Mouse (Mus musculus) MEL (cell line): ENCODE measurements around the gene Rpl31. TPM values are rescaled to one million over a fixed set of nuclear protein-coding genes. Genes with fewer than 3 reads are reported as not detected.

ENCODE experiments used
- DNase-seq: peaks from one replicate; pipeline ENCODE4 v3.0.0; 2011; ENCODE audit warnings: low read depth, low spot score
- H3K27ac ChIP-seq: 2 replicates; pipeline ENCODE4 v1.5.1; 2012; ENCODE audit warnings: low read depth, mild to moderate bottlenecking, control low read depth, low read length, moderate library complexity; ENCODE audit not compliant: control insufficient read depth
- H3K27me3 ChIP-seq, 2 experiments: fragments of 150-350 bp in 1 of 2; sonication (generic) in 1 of 2; 2 replicates each; pipeline ENCODE4 v1.6.1; 2012; ENCODE audit warnings: low read length in 2 of 2, mild to moderate bottlenecking in 2 of 2, improper control_type of control experiment in 1 of 2, moderate library complexity in 1 of 2; ENCODE audit not compliant: insufficient read depth in 2 of 2, control insufficient read depth in 1 of 2
- H3K36me3 ChIP-seq, 2 experiments: 2 replicates each; pipeline ENCODE4 v1.6.1; 2012 to 2014; ENCODE audit warnings: low read length in 2 of 2, improper control_type of control experiment in 1 of 2, inconsistent platforms in 1 of 2, mild to moderate bottlenecking in 1 of 2; ENCODE audit not compliant: insufficient read depth in 2 of 2, control insufficient read depth in 1 of 2
- H3K4me1 ChIP-seq, 2 experiments: fragments of 150-350 bp in 1 of 2; sonication (generic) in 1 of 2; 2 replicates each; pipeline ENCODE4 v1.6.1; 2012; ENCODE audit warnings: low read length in 2 of 2, improper control_type of control experiment in 1 of 2, mild to moderate bottlenecking in 1 of 2; ENCODE audit not compliant: insufficient read depth in 2 of 2, control insufficient read depth in 1 of 2
- H3K4me3 ChIP-seq, 2 experiments: fragments of 150-350 bp in 1 of 2; sonication (generic) in 1 of 2; 2 replicates each; pipeline ENCODE4 v1.5.1; 2012; ENCODE audit warnings: low read depth in 2 of 2, low read length in 2 of 2, mild to moderate bottlenecking in 2 of 2, moderate library complexity in 2 of 2, control low read depth in 1 of 2, improper control_type of control experiment in 1 of 2; ENCODE audit not compliant: control insufficient read depth in 1 of 2, insufficient read depth in 1 of 2
- H3K79me2 ChIP-seq: 2 replicates; pipeline ENCODE4 v1.6.1; 2012; ENCODE audit warnings: mild to moderate bottlenecking, low read length, moderate library complexity; ENCODE audit not compliant: control insufficient read depth, poor library complexity, insufficient read depth
- H3K9ac ChIP-seq: 2 replicates; pipeline ENCODE4 v1.6.1; 2012; ENCODE audit warnings: low read depth, mild to moderate bottlenecking, control low read depth, low read length, moderate library complexity; ENCODE audit not compliant: control insufficient read depth, poor library complexity, severe bottlenecking
- H3K9me3 ChIP-seq: fragments of 150-350 bp; sonication (generic); replicated peaks from 2 replicates; pipeline ENCODE4 v1.6.1; 2012; ENCODE audit warnings: mild to moderate bottlenecking, low read length, improper control_type of control experiment, moderate library complexity; ENCODE audit not compliant: insufficient read depth
- BHLHE40 ChIP-seq: IDR thresholded peaks from 2 replicates; pipeline ENCODE4 v1.6.1; 2012; ENCODE audit warnings: low read depth, mild to moderate bottlenecking, inconsistent platforms, low read length, improper control_type of control experiment, borderline replicate concordance
- CHD1 ChIP-seq: IDR thresholded peaks from 2 replicates; pipeline ENCODE4 v1.6.1; 2012; ENCODE audit warnings: low read depth, mild to moderate bottlenecking, inconsistent platforms, low read length, improper control_type of control experiment
- CTCF ChIP-seq, 3 experiments: IDR thresholded peaks in 2 of 3; conservative IDR thresholded peaks in 1 of 3; 2 replicates each; pipeline ENCODE4 v1.5.1; 2011 to 2012; ENCODE audit warnings: low read length in 3 of 3, low read depth in 2 of 3, mild to moderate bottlenecking in 2 of 3, improper control_type of control experiment in 1 of 3, inconsistent platforms in 1 of 3, mixed read lengths in 1 of 3, moderate library complexity in 1 of 3; ENCODE audit not compliant: control insufficient read depth in 1 of 3, insufficient read depth in 1 of 3, poor library complexity in 1 of 3, severe bottlenecking in 1 of 3
- ELF1 ChIP-seq: IDR thresholded peaks from 2 replicates; pipeline ENCODE4 v1.6.1; 2014; ENCODE audit warnings: low read depth, mild to moderate bottlenecking, inconsistent platforms, low read length, improper control_type of control experiment, moderate library complexity
- EP300 ChIP-seq, 2 experiments: IDR thresholded peaks; 2 replicates each; pipeline ENCODE4 v1.6.1; 2011; ENCODE audit warnings: improper control_type of control experiment in 2 of 2, low read length in 2 of 2, low read depth in 1 of 2, mild to moderate bottlenecking in 1 of 2
- GABPA ChIP-seq: IDR thresholded peaks from 2 replicates; pipeline ENCODE4 v1.6.1; 2012; ENCODE audit warnings: low read depth, mild to moderate bottlenecking, inconsistent platforms, low read length, improper control_type of control experiment, moderate library complexity
- HCFC1 ChIP-seq: IDR thresholded peaks from 2 replicates; pipeline ENCODE4 v1.6.1; 2012; ENCODE audit warnings: low read depth, mild to moderate bottlenecking, inconsistent platforms, low read length, improper control_type of control experiment, moderate library complexity
- JUND ChIP-seq: IDR thresholded peaks from 2 replicates; pipeline ENCODE4 v1.6.1; 2011; ENCODE audit warnings: low read depth, mild to moderate bottlenecking, improper control_type of control experiment, low read length
- MAFK ChIP-seq: IDR thresholded peaks from 2 replicates; pipeline ENCODE4 v1.6.1; 2011; ENCODE audit warnings: low read depth, mild to moderate bottlenecking, low read length, improper control_type of control experiment, borderline replicate concordance
- MAZ ChIP-seq: IDR thresholded peaks from 2 replicates; pipeline ENCODE4 v1.6.1; 2012; ENCODE audit warnings: low read depth, mild to moderate bottlenecking, inconsistent platforms, low read length, improper control_type of control experiment
- MXI1 ChIP-seq: IDR thresholded peaks from 2 replicates; pipeline ENCODE4 v1.6.1; 2011; ENCODE audit warnings: mild to moderate bottlenecking, low read depth, low read length, improper control_type of control experiment
- MYB ChIP-seq: IDR thresholded peaks from 2 replicates; pipeline ENCODE4 v1.6.1; 2011; ENCODE audit warnings: mild to moderate bottlenecking, low read depth, low read length, improper control_type of control experiment
- NELFE ChIP-seq: IDR thresholded peaks from 2 replicates; pipeline ENCODE4 v1.6.1; 2011; ENCODE audit warnings: low read depth, low read length, improper control_type of control experiment
- NRF1 ChIP-seq: IDR thresholded peaks from 2 replicates; pipeline ENCODE4 v1.6.1; 2014; ENCODE audit warnings: low read depth, mild to moderate bottlenecking, inconsistent platforms, low read length, improper control_type of control experiment, moderate library complexity; ENCODE audit not compliant: poor library complexity, insufficient read depth, severe bottlenecking
- POLR2AphosphoS2 ChIP-seq: IDR thresholded peaks from 2 replicates; pipeline ENCODE4 v1.6.1; 2011; ENCODE audit warnings: low read length, improper control_type of control experiment
- RCOR1 ChIP-seq: IDR thresholded peaks from 2 replicates; pipeline ENCODE4 v1.6.1; 2012; ENCODE audit warnings: low read depth, mild to moderate bottlenecking, inconsistent platforms, low read length, improper control_type of control experiment
- TAL1 ChIP-seq: IDR thresholded peaks from 2 replicates; pipeline ENCODE4 v1.6.1; 2012; ENCODE audit warnings: mild to moderate bottlenecking, inconsistent platforms, low read length, moderate library complexity, mixed read lengths
- TBP ChIP-seq: IDR thresholded peaks from 2 replicates; pipeline ENCODE4 v1.8.0; 2011; ENCODE audit warnings: low read depth, low read length, improper control_type of control experiment
- TCF12 ChIP-seq: IDR thresholded peaks from 2 replicates; pipeline ENCODE4 v1.6.1; 2014; ENCODE audit warnings: low read depth, mild to moderate bottlenecking, inconsistent platforms, low read length, improper control_type of control experiment, moderate library complexity
- UBTF ChIP-seq: IDR thresholded peaks from 2 replicates; pipeline ENCODE4 v1.6.1; 2012; ENCODE audit warnings: low read depth, mild to moderate bottlenecking, inconsistent platforms, low read length, improper control_type of control experiment, moderate library complexity, borderline replicate concordance; ENCODE audit not compliant: insufficient read depth
- USF1 ChIP-seq: IDR thresholded peaks from 2 replicates; pipeline ENCODE4 v1.6.1; 2014; ENCODE audit warnings: low read depth, mild to moderate bottlenecking, inconsistent platforms, low read length, improper control_type of control experiment, moderate library complexity
- ZC3H11A ChIP-seq: IDR thresholded peaks from 2 replicates; pipeline ENCODE4 v1.6.1; 2012; ENCODE audit warnings: low read depth, mild to moderate bottlenecking, inconsistent platforms, low read length, improper control_type of control experiment
- ZKSCAN1 ChIP-seq: IDR thresholded peaks from 2 replicates; pipeline ENCODE4 v1.6.1; 2012; ENCODE audit warnings: low read depth, mild to moderate bottlenecking, inconsistent platforms, low read length, improper control_type of control experiment, moderate library complexity
- ZMIZ1 ChIP-seq: IDR thresholded peaks from 2 replicates; pipeline ENCODE4 v1.6.1; 2012; ENCODE audit warnings: low read depth, mild to moderate bottlenecking, inconsistent platforms, low read length, improper control_type of control experiment, moderate library complexity
- polyA plus RNA-seq, 2 experiments: library from polyadenylated mRNA; stranded (reverse) in 1 of 2; unstranded in 1 of 2; fragments of >175 nt in 1 of 2; fragments of >200 nt in 1 of 2; gene quantifications; 2 replicates each; pipeline versions ENCODE4 v1.2.1 to v1.2.4; 2012; ENCODE audit warnings: low replicate concordance in 2 of 2, low read depth in 1 of 2; ENCODE audit not compliant: insufficient read length in 2 of 2, insufficient read depth in 1 of 2, missing spikeins in 1 of 2
- total RNA-seq: library from RNA; depleted of rRNA; stranded (reverse); fragments of 300-350 nt; gene quantifications from 2 replicates; pipeline ENCODE4 v1.2.3, GENCODE M21; 2012

Gene Rpl31
- total and polyA plus RNA-seq, 3 experiments = 848 to 2,111 TPM; not detected in 1

GRCm38 (mm10) chr1:39341807-39342206 is 25.8 kb upstream of the Rpl31 start:
- Histone ChIP-seq H3K9me3 (no peaks in the 10 kb centered on the region), H3K9ac (no peak overlapping the region), H3K27me3 (peaks cover 3 to 4% of the 10 kb centered on the region in 2 experiments; a peak in 3 of 4 replicates), H3K36me3 (peaks cover 0 to 7% of the 10 kb centered on the region in 2 experiments; a peak in 2 of 4 replicates), H3K4me3 (no peak overlapping the region), H3K27ac (no peak overlapping the region), H3K4me1 (peaks cover 0 to 7% of the 10 kb centered on the region in 2 experiments; a peak in 2 of 4 replicates), H3K79me2 (no peaks in the 10 kb centered on the region)
- DNase-seq = no peak
- TF ChIP-seq NELFE (no peak), JUND (no peak), NRF1 (no peak), ZKSCAN1 (no peak), ELF1 (no peak), MXI1 (no peak), POLR2AphosphoS2 (no peak), TAL1 (no peak), TBP (no peak), RCOR1 (no peak)

DNA sequence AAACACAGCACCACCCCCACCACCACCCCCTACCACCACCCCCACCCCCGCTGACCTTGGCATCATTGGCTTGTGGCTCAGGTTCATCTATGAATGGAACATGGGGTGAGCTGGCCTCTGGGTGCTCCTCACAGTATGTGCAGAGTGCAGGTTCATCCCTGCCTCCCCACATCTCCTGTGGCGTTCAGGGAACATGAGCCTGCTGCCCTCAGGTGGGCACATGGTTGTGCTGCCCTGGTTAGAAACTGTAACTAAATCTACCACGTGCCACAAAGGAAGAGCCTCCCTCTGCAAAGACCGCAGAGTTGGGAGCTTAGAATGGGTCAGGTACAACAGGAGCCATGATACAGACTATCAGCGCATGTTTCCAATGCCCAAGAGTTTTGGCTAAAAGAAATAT is 24.4 kb upstream of the Rpl31 start:
- TF ChIP-seq BHLHE40 = no peak
- no peak for TF ChIP-seq GABPA
- DNase-seq = no peak
- no peaks in the 10 kb centered on the region for H3K79me2 ChIP-seq
- H3K4me1 ChIP-seq = peaks cover 0 to 7% of the 10 kb centered on the region in 2 experiments; a peak in 2 of 4 replicates
- H3K27me3 ChIP-seq = peaks cover 2 to 3% of the 10 kb centered on the region in 2 experiments; a peak in 3 of 4 replicates
- H3K4me3 ChIP-seq = no peak overlapping the region
- H3K9ac ChIP-seq = no peak overlapping the region
- no peaks in the 10 kb centered on the region for H3K9me3 ChIP-seq
- no peak overlapping the region for H3K27ac ChIP-seq
- peaks cover 0 to 7% of the 10 kb centered on the region in 2 experiments; a peak in 2 of 4 replicates for H3K36me3 ChIP-seq

DNA sequence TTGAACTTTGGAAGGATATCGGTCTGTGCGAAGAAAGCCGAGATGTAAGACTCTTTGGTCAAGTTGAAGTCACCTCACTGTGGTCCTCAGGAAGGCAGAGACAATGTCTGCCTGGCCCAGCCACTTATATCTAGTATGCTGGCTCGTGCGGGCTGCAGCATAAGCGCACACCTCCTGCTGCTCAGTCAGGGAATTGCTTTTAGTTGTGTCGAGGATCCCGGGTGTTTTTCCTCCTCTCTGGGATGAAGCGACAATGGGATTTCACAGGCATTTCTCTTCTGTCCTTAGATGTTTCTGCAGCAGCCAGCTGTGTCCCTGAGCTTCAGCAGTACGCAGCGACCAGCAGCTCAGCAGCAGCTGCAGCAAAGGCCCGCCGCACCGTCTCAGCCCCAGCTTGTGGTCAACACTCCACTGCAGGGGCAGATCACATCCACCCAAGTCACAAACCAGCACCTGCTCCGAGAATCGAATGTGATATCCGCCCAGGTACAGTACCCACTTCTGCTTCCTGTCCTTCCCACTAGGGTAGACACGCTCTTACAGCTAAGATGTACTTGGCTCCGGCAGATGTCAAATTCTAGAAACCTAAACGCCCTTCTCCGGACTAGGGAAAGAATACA is 22.6 kb upstream of the Rpl31 start:
- H3K4me3 ChIP-seq = no peak overlapping the region
- no peak for DNase-seq
- H3K36me3 ChIP-seq = peaks cover 0 to 4% of the 10 kb centered on the region in 2 experiments; a peak in 2 of 4 replicates
- H3K4me1 ChIP-seq = peaks cover 0 to 4% of the 10 kb centered on the region in 2 experiments; a peak in 2 of 4 replicates
- H3K9me3 ChIP-seq = no peaks in the 10 kb centered on the region
- H3K9ac ChIP-seq = no peak overlapping the region
- TF ChIP-seq ELF1 (no peak), CHD1 (no peak), EP300 (IDR thresholded peaks at IDR 0.05; ENCODE audit: low read depth in 1 of 2, low read length in 2 of 2) (no peak), TCF12 (no peak), ZKSCAN1 (no peak), ZMIZ1 (no peak), BHLHE40 (no peak), ZC3H11A (no peak), CTCF (IDR thresholded peaks at IDR 0.05 in 2 of 3, conservative IDR thresholded peaks at IDR 0.05 in 1 of 3; ENCODE audit: control insufficient read depth in 1 of 3, insufficient read depth in 1 of 3, low read depth in 2 of 3, low read length in 3 of 3, poor library complexity in 1 of 3, severe bottlenecking in 1 of 3) (no peak), MYB (no peak), MAZ (no peak), POLR2AphosphoS2 (no peak), USF1 (no peak), UBTF (no peak), MAFK (no peak), HCFC1 (no peak)
- TF ChIP-seq, all 39 proteins: peak for 0
- Histone ChIP-seq H3K27ac (no peak overlapping the region), H3K79me2 (no peaks in the 10 kb centered on the region), H3K27me3 (peaks cover 0 to 3% of the 10 kb centered on the region in 2 experiments; a peak in 2 of 4 replicates)
